Mouse (Mus musculus): ENCODE measurements around the gene Fam69b.

GRCm38 (mm10) chr2:26646643-26647293 lies 18.5 kb downstream of the Fam69b start:
- TF ChIP-seq POLR2A (IDR thresholded peaks at IDR 0.05; ENCODE audit: extremely low read depth, insufficient read depth, low read length) (no peak), CTCF (IDR thresholded peaks at IDR 0.05; ENCODE audit: low read depth, low read length) (peak; percentile 100)

All from liver, adult 2 months (tissue).